Mouse (Mus musculus): Measurements from ENCODE around the gene Tnfrsf11a. TPM values are rescaled to one million over a fixed set of nuclear protein-coding genes. Genes with fewer than 3 reads are reported as not detected.
A peak's percentile ranks its signal among the peaks of the same experiment; 100 is the strongest.
"Not testable (repeated sequence)": the region's sequence is repeated elsewhere in the genome, so short reads cannot be mapped to it uniquely, and the experiment has no call there.

Gene Tnfrsf11a
- polyA plus RNA-seq, 1 experiment from 2014 or later, result 0.24 TPM

DNA sequence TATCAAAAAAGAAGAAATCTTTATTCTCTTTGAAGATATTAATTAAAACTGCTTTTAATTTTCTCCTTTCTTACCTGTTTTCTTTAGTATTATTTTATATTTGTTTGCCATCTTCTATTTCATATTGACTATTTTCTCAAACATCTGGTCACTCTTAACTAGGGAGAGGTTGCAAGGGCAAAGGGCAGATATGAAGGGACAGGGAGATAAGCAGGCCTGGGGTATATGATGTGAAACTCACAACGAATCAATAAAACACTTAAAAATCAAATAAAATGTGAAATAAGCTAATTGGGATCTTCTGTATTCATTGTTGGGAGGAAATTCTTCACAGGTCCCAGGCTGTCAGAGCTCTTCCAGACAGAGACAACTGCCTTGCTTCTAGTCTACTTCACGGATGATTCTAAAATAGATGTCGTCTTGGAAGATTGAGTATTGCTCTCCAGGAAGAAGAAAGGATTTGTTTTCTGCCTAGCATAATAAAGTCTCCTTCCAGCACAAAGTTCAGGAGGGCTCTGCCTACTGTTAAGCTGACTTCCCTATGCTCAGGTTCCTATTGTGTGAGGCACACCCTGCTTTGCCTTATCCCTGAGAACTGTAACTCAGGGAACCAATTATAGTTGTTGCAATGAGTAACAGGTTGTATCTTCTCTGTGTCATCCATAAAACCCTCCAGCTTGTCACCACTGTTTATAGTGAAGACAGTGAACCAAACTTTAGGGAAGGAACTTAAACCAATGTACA, 20.9 kb upstream of the Tnfrsf11a start:
- Histone ChIP-seq H3K4me3 (no peak overlapping the region), H3K27ac (ENCODE audit: poor library complexity, severe bottlenecking) (no peak overlapping the region), H3K9ac (no peak overlapping the region), H3K4me1 (replicated peaks) (no peaks in the 10 kb centered on the region), H3K36me3 (no peaks in the 10 kb centered on the region), H3K9me3 (replicated peaks) (peaks cover 11% of the 10 kb centered on the region), H3K27me3 (replicated peaks) (no peaks in the 10 kb centered on the region), H3K4me2 (no peak overlapping the region)
- WGBS, result 89% methylated on average over 3 of the region's 3 CpGs
- no peak for ATAC-seq (ENCODE audit: insufficient number of reproducible peaks, low FRiP score)

DNA sequence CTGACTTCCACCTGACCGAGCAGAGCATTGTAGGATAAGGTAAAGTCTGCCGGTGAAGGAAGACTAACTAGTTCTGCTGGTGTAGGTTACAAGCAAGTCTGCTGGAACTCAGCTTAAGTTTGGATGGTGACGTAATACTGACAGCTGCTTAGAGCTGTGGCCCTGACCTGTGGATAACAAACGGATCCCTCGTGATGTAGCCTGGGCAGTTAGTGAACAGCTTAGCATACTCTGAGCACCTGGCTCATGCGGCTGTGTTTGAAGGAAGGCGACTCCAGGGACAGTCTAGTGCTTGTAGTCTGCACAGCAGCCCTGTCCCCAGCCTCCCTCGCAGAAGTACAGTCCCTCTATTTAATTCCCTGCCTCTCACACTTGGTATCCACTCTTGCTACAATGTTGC, 14.9 kb upstream of the Tnfrsf11a start:
- Histone ChIP-seq H3K4me3 (no peak overlapping the region), H3K36me3 (no peaks in the 10 kb centered on the region), H3K9me3 (replicated peaks) (peaks cover 11% of the 10 kb centered on the region), H3K27me3 (replicated peaks) (no peaks in the 10 kb centered on the region), H3K4me2 (no peak overlapping the region), H3K4me1 (replicated peaks) (no peaks in the 10 kb centered on the region), H3K9ac (no peak overlapping the region), H3K27ac (ENCODE audit: poor library complexity, severe bottlenecking) (no peak overlapping the region)
- no peak for ATAC-seq (ENCODE audit: insufficient number of reproducible peaks, low FRiP score)
- WGBS, result 70% methylated on average over 8 of the region's 8 CpGs

DNA sequence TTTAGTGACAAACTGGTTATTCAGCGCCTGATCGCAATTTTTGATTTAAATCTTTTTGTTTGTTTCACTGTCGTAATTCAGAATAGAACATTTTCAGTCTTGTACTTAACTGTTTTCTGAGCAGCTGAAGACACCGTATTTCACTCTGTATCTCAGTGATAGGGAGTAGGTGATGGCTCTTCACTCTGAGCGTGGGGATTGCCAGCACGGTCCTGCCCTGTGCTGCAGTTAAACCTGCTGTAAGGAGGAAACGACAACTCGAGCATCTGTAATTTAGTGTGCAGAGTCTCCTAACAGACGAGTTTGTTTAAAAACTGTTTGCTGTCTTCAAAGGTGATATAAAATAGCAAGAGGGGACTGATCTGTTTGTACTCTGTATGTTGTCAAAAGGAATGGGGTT, 14.4 kb upstream of the Tnfrsf11a start:
- not testable (repeated sequence) for H3K4me3 ChIP-seq; H3K27me3 ChIP-seq (replicated peaks); H3K4me2 ChIP-seq; H3K27ac ChIP-seq (ENCODE audit: poor library complexity, severe bottlenecking); H3K36me3 ChIP-seq; ATAC-seq (ENCODE audit: insufficient number of reproducible peaks, low FRiP score); H3K9ac ChIP-seq; H3K4me1 ChIP-seq (replicated peaks)
- H3K9me3 ChIP-seq (replicated peaks), result peaks cover 11% of the 10 kb centered on the region
- WGBS, result 82% methylated on average over 9 of the region's 9 CpGs

DNA sequence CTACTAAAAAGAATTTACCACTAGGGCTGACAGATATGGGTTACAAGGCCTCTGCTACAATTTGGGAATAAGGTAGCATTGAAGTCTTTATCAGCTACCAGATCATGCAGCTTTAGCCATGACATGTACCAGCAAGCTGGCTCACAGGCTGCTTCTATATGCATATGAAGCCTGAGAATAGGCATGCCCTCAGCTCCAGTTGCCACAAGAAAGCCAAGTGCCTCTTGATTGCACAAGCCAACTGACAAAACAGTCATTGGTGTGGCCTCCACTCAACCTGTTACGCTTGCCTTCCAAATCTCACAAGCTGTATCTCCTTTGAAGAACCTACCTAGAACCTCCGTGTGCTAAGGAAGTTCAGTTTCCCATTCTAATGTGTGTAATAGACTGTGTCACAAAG, 12.1 kb upstream of the Tnfrsf11a start:
- Histone ChIP-seq H3K4me1 (replicated peaks) (no peaks in the 10 kb centered on the region), H3K4me3 (no peak overlapping the region), H3K27ac (ENCODE audit: poor library complexity, severe bottlenecking) (no peak overlapping the region), H3K27me3 (replicated peaks) (no peaks in the 10 kb centered on the region), H3K9ac (no peak overlapping the region), H3K4me2 (no peak overlapping the region), H3K9me3 (replicated peaks) (no peaks in the 10 kb centered on the region), H3K36me3 (no peaks in the 10 kb centered on the region)
- 77% methylated on average over 2 of the region's 2 CpGs for WGBS
- ATAC-seq (ENCODE audit: insufficient number of reproducible peaks, low FRiP score), result no peak

DNA sequence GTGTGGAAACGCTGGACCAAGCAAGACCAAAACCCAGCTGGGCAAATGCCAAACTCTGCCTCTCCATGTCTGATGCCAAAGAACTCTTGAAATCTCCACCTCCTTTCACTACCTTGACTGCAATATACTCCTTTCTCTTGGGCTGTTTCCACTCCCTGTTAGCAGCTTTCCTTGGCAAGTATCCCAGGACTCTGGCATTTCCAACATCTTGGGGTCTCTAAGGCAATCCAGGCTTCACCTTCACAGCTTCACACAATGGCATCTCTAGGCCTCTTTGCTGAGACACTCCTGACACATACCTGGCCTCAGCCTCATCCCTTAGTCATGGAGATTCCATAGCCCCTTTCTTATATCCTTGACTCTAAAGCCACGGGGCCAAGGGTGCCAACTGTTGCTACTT, 9.8 kb upstream of the Tnfrsf11a start:
- WGBS, result 60% methylated on average over 2 of the region's 2 CpGs
- H3K9ac ChIP-seq, result no peak overlapping the region
- H3K27me3 ChIP-seq (replicated peaks), result no peaks in the 10 kb centered on the region
- no peaks in the 10 kb centered on the region for H3K4me1 ChIP-seq (replicated peaks)
- no peak for ATAC-seq (ENCODE audit: insufficient number of reproducible peaks, low FRiP score)
- no peaks in the 10 kb centered on the region for H3K36me3 ChIP-seq
- no peak overlapping the region for H3K4me3 ChIP-seq
- no peaks in the 10 kb centered on the region for H3K9me3 ChIP-seq (replicated peaks)
- no peak overlapping the region for H3K27ac ChIP-seq (ENCODE audit: poor library complexity, severe bottlenecking)
- no peak overlapping the region for H3K4me2 ChIP-seq

DNA sequence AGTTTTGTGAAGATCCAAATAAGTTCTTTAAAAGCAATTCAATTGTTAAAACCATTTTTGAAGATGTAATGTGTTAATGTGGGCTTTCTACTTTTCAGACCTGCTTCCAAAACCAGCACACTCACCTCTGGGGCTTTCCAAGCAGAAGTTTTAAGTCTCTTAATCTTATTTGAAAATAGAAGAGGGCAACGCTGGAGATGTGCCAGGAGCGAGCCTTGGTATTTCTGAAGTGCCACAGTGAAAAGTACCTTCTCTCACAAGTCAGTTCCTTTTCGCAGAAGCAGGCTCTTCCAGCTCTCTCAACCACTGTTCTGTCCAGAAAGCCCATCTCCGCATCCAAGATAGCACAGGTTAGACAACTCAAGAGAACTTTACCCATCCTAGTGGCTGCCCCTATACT, 4.1 kb upstream of the Tnfrsf11a start:
- Histone ChIP-seq H3K4me1 (replicated peaks) (peaks cover 11% of the 10 kb centered on the region), H3K4me3 (no peak overlapping the region), H3K27ac (ENCODE audit: poor library complexity, severe bottlenecking) (no peak overlapping the region), H3K27me3 (replicated peaks) (peaks cover 37% of the 10 kb centered on the region), H3K9me3 (replicated peaks) (no peaks in the 10 kb centered on the region), H3K9ac (no peak overlapping the region), H3K4me2 (no peak overlapping the region), H3K36me3 (no peaks in the 10 kb centered on the region)
- no peak for ATAC-seq (ENCODE audit: insufficient number of reproducible peaks, low FRiP score)
- WGBS, result 82% methylated on average over 4 of the region's 4 CpGs

DNA sequence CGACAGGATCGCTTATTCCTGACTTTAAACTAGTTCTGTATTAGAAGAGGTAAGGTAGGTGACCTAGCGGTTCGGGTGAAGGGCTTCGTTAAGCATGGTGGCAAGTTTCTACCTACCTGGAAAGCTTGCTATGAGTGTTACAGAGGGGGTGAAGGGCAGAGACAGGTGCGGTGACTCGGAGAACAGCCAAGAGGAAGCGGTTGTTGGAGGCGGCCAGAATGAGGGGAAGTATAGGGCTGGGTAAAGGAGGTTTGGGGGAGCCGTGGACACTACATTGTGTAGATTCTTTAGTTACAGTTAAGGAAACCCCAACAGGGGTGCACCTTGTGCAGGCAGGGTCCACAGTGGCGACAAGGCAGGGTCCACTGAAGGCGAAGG, 450 bp upstream of the Tnfrsf11a start:
- 36% methylated on average over 12 of the region's 12 CpGs for WGBS
- no peak for ATAC-seq (ENCODE audit: insufficient number of reproducible peaks, low FRiP score)
- peak overlapping the region; percentile 61 for H3K4me3 ChIP-seq
- H3K36me3 ChIP-seq, result no peaks in the 10 kb centered on the region
- H3K27me3 ChIP-seq (replicated peaks), result peaks cover 48% of the 10 kb centered on the region
- H3K4me2 ChIP-seq, result peak overlapping the region; percentile 97
- no peak overlapping the region for H3K27ac ChIP-seq (ENCODE audit: poor library complexity, severe bottlenecking)
- H3K4me1 ChIP-seq (replicated peaks), result peaks cover 11% of the 10 kb centered on the region
- peak overlapping the region; percentile 64; the same call in 1 of the 2 replicates for H3K9ac ChIP-seq
- H3K9me3 ChIP-seq (replicated peaks), result no peaks in the 10 kb centered on the region

DNA sequence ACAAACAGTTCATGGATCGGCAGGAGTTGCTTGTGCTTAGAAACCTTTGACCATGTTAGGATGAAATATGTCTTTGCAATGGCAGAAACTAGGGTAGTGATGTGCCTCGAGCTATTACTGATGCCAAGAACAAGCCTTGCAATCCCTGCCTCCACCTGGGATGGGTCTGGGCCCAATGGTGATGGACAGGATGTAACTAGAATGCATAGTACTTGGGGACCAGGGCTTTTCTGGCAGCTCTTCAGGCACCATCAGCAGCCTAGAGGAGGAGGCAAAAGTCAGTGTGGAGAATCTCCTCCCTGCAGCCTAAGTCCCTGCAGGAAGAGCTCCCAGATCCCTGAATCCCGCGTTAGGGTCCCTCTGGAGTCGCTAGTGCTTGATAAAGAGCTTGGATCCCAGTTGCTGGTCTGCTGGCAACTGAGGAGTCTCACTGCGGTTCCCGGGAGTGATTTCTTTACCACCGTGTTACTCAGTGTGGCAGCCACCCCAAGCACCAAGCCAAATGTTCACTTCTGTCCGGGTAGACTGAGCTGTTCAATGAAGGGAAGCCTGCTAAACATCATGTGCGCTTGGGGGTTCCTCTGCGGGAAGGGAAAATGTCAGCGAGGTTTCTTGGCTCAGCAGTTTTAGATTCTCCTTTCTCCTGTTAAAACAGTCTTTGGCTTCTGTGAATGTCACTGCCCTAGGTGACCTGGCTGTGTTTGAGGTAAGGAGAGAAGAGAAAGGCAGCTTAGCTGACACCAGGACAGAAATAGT, 1.1 kb downstream of the Tnfrsf11a start:
- Histone ChIP-seq H3K36me3 (no peaks in the 10 kb centered on the region), H3K4me1 (replicated peaks) (peaks cover 11% of the 10 kb centered on the region), H3K9ac (no peak overlapping the region), H3K4me2 (peak overlapping the region; percentile 97), H3K27me3 (replicated peaks) (peaks cover 48% of the 10 kb centered on the region), H3K9me3 (replicated peaks) (no peaks in the 10 kb centered on the region), H3K27ac (ENCODE audit: poor library complexity, severe bottlenecking) (no peak overlapping the region), H3K4me3 (peak overlapping the region; percentile 61; the same call in 1 of the 2 replicates)
- WGBS, result 30% methylated on average over 12 of the region's 12 CpGs
- no peak for ATAC-seq (ENCODE audit: insufficient number of reproducible peaks, low FRiP score)

DNA sequence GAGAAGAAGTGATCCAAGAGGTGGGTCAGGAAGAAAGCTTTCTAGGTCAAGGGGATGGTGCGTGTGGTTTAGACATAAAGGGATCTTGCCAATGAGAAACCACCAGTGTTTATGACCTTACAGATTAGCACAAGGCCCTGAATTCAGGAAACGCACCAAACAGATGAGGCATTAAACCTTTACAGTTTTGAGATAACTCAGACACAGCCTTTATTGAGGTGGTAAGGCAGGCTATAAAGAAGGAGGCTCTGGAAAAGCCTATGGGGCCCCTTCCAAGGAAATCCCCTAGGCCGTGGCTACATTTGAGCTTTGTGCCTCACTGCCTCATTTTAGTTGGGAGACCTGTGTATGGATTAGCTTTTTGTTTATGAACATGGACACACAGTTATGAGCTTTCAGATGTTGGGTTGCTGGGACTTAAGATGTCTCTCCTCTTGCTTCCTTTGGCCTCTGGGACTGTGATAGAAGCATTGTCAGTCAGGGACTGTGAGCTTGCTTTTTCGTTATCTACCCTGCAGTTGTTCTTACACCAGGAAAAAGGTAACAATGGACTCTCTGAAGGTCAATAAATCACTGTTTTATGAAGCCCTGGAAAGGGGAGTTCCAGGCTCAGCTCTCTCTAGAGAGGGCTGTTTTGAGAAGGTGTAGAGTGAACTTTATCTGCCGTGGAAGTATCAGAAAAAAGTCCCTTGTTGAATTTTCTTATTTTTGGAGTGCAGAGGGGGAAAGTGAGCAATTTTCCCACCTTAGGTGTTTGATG, 3.9 kb downstream of the Tnfrsf11a start:
- Histone ChIP-seq H3K9ac (no peak overlapping the region), H3K4me3 (no peak overlapping the region), H3K36me3 (no peaks in the 10 kb centered on the region), H3K9me3 (replicated peaks) (no peaks in the 10 kb centered on the region), H3K27me3 (replicated peaks) (peaks cover 30% of the 10 kb centered on the region), H3K27ac (ENCODE audit: poor library complexity, severe bottlenecking) (no peak overlapping the region), H3K4me1 (replicated peaks) (peaks cover 11% of the 10 kb centered on the region), H3K4me2 (no peak overlapping the region)
- WGBS, result 69% methylated on average over 5 of the region's 5 CpGs
- ATAC-seq (ENCODE audit: insufficient number of reproducible peaks, low FRiP score), result no peak

DNA sequence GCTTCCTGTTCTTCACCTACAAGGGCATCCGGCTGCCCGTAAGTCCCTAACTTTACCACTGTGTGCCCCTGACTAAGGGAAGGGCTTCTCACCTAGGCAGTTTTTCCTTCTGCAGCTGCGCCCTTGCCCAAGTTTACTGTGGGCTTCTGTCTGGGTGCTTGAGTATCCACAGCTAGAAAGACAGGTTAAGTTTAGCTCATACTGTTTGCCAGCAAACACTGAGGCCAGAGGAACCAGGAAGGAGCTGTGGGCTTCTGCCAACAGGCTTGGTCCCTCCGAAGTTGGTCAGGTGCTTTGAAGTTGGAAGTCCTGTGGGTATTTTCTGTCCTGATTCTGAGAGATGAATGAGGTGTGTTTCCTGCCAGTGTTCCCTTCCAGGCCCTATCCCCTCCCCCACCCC, 4.6 kb downstream of the Tnfrsf11a start:
- ATAC-seq (ENCODE audit: insufficient number of reproducible peaks, low FRiP score), result no peak
- Histone ChIP-seq H3K4me2 (no peak overlapping the region), H3K4me1 (replicated peaks) (peaks cover 9% of the 10 kb centered on the region), H3K4me3 (no peak overlapping the region), H3K9ac (no peak overlapping the region), H3K36me3 (no peaks in the 10 kb centered on the region), H3K27ac (ENCODE audit: poor library complexity, severe bottlenecking) (no peak overlapping the region), H3K9me3 (replicated peaks) (no peaks in the 10 kb centered on the region), H3K27me3 (replicated peaks) (peaks cover 24% of the 10 kb centered on the region)
- WGBS, result 65% methylated on average over 4 of the region's 4 CpGs

DNA sequence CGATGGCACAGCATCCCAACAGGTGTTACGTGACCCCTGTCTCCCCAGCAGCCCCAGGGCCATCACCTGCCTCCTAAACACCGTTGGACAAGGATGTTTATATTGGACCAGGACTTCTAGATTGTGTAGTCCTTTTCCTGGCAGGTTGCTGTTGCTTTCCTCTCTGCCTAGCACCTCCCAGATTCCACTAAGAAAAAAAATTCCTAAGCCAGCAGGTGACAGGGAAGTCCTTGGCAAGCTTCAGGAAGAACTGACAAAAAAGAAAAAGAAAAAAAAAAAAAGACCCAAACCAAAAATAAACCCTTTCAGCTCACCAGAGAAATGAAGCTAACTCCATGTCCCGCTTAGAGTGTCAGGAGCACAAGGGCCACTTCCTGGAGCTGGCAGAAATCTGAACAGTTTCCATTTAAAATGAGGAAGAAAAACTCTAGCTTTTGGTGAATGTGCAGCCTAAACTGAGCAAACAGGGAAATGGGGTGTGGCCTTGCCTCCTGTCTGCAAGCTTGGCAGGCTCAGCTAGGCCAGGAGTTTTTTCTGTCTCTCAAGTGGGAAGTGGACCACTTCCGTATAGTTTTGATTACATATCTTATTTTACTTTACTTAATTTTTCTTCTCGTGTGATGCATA, 6.3 kb downstream of the Tnfrsf11a start:
- no peak for ATAC-seq (ENCODE audit: insufficient number of reproducible peaks, low FRiP score)
- WGBS, result 59% methylated on average over 6 of the region's 6 CpGs

More for the DNA sequence above, 6.3 kb downstream of the Tnfrsf11a start:
- H3K9ac ChIP-seq, result no peak overlapping the region
- H3K4me2 ChIP-seq, result no peak overlapping the region
- no peaks in the 10 kb centered on the region; the same call in 1 of the 2 replicates for H3K4me1 ChIP-seq (replicated peaks)
- no peaks in the 10 kb centered on the region for H3K36me3 ChIP-seq
- no peak overlapping the region for H3K27ac ChIP-seq (ENCODE audit: poor library complexity, severe bottlenecking)
- no peaks in the 10 kb centered on the region for H3K9me3 ChIP-seq (replicated peaks)
- no peak overlapping the region for H3K4me3 ChIP-seq
- peaks cover 8% of the 10 kb centered on the region for H3K27me3 ChIP-seq (replicated peaks)
